Mouse (Mus musculus) kidney, postnatal 10 days (tissue): ENCODE measurements around the gene C1ql1.
A peak's percentile ranks its signal among the peaks of the same experiment; 100 is the strongest.
"Not testable (repeated sequence)": the region's sequence is repeated elsewhere in the genome, so short reads cannot be mapped to it uniquely, and the experiment has no call there.

ENCODE experiments used
- DNase-seq: peaks from one replicate; pipeline ENCODE4 v3.0.0; 2021; ENCODE audit warnings: mixed read lengths

The C1ql1 gene

DNA sequence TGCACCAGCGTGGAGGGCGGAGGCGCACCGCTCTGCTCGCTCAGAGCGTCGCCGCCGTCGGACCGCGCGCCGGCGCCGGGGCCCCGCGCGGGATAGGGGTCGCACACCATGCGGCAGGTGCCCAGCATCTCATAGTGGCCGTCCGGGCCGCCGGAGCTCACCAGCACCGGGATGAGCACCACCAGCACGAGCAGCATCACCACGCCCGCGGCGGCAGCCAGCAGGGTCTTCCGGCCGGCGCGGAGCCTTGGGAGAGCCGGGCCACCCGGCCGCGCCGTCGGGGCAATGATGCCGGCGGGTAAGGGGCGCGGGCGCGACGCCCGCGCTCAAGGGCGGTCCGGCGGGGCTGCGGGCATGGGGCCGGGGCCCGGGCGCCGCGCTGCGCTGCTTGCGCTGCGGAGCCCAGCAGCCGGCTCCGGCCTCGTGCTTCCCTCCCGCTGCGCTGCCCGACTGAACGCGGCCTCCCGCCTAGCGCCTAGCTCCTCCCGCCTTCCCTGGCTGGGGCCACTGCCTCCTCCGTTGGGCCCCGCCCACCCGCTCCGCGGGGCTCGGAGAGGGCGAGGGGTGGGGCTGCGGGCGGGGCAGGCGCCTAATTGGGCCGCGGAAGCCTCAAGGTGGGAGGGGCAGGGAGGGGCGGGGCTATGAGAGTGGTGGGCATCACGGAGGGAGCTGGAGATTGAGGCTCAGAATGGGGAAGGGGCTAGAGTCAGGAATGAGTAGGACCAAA is at the start of gene C1ql1:
Gene C1ql1, minus strand, starts transcription at position 424 of the 727 bp plus-strand sequence.
- DNase-seq, result peak; percentile 93

DNA sequence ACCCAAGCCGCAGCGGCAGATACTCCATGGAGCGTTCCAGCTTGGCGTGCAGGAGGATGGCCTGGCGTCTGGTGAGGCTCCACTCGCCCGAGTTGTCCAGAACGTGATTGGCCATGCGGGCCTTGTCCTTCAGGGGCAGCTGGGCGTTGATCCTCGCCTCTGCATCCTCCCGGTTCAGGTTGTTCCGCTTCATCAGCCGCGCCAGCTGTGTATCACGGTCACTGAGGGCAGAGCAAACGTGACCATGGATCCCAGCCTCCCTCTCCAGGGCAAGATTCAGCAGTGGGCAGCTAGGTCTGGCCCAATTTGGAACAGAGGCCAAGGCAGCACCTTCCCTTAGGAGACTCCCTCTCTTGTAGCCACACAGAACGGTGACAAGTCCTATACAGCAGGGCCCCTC is 48.5 kb upstream of the C1ql1 start:
- no peak for DNase-seq

DNA sequence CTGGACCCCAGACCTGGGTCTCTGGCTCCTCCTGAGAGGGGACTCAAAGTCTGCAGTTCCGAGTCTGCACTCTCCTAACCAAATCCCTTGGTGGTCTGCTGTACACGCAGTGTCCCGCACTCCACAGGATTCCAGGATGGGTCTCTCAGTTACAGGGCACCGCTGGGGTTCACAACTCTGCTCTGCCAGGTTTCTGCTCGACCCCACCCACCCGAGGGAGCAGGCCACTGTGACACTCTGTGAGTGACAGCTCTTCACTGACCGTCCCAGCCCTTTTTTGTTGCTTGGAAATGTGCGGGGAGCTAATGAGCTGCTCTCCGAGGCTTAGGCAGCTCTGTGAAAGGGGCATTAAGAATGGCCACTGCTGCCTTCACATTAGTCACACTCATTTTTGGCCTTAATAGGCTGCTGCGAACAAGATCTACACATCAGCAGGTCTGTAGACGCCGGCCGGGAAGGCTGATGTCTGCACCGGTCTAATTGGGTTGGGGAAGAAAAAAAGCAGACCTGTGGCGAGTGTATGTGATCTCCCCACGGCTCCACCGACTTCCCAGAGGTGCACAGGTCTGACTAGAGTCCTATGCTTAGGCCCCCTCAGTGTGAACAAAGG is 47.0 kb upstream of the C1ql1 start:
- DNase-seq, result no peak

DNA sequence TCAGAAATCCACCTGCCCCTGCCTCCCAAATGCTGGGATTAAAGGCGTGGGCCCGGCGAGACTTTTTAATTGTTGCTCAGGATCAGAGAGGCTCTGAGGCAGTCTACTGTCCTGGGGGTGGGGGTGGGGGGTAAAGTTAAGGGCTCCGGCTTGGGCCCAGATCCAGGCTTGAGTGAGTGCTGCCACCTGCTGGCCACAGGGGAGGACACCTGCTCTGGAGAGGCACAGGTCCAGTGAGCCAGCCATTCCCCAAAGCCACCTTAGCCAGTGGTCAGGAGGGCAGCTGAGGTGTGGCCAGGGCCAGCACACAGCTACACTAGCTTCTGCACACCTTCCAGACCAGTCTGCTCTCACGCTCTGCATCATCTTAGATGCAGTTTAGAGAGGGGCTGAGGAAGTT is 46.5 kb upstream of the C1ql1 start:
- DNase-seq, result peak; percentile 89

DNA sequence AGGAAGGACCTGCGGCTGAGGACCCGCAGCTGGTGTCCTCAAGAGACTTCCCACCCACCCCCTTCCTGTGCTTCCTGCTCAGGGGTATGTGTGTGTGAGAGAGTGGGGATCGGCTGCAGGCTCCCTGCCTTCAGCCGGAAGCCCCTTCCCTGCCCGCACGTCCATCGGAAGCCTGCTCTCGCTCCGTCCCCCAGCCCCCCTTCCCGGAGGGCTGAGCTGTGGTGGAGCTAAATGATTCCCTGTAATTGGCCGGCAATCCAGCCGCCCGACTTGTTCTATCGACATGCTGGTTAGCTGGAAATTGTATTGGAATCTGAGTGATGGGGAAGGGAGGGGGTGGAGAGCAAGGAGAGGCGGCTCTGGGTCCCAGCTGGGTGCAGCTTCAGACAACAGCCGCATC is 45.2 kb upstream of the C1ql1 start:
- DNase-seq, result peak; percentile 66

DNA sequence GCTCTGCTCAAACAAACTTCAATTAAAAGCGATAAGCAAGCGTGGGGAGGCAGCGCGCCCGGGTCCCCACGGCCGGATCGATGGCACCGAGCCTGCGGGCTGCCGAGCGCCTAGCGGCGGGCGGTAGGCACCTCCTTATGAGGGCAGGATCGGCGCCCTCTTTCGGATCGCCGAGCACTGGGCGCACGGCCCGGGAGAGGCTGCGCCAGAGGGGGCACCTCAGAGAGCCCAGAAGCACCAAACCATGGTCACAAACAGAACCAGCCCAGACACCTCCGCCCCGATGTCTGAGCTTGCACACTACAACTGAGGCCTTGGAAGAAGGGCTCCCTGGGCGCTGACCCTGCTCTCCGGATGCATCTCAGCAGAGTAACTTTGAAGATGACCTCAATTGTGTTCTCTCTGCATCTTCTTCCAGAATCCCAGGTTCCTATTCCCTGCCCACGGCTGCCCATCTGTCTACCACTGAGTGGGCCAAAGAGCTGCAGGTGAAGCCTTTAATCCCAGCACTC is 43.7 kb upstream of the C1ql1 start:
- peak; percentile 53 for DNase-seq

DNA sequence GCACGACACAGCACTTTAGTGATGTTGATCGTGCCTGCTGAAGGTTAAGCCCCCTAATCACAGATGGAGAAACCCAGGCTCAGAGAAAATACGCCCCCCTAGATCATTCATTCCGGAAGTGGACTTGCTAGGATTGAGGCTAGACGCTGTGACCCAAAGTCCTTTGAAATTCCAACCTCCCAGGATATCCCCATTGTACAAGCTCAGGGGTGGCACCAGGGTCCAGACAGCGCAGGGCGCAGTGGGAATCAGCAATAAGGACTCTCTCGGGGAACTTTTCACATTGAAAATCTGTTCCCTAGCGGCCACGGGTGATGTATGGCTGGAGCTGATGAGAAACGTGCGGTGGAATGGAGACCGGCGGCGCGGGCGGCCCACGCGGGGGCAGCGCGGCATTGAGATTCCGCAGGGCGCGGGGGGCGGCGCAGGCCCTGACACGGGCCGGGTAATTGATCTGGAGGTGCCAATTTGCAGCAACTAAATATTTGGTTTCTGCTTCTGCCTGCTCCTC is 43.2 kb upstream of the C1ql1 start:
- DNase-seq, result no peak

DNA sequence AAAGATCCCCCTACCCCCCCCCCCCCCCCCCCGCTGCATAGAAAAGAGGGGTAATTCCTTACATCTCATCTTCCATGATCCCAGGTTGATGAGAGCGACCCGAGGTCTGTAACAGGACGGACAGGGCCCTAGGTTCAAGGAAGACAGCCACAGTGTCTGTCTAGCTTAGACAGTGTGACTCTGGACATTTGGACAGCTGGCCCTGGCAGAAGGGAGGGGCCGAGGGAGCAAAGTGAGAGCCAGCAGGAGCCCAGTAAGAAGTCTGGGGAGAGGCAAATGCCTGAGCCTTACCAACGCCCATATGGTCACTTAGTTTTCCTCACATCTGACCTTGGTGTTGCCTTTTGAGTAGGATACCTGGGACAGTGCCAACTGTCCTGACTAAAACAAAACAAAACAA is 38.7 kb upstream of the C1ql1 start:
- DNase-seq, result no peak

DNA sequence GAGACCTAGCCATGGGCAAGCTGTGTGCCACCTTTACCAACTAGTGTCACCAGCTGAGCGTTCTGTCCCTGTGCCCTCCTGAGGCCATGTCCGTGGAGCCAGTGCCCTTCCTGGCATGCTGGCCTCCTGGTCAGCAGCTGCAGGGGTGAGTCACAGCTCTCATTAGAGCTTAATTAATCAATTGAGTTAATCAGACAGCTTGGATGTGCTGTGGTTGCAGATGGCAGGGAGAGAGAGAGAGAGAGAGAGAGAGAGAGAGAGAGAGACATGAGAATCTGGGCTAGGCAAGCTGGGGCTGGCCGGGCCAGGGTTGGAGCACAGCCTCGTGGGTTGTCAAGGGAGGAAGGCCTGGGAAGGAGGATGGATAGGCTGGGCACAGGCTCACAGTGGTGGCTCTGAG is 38.1 kb upstream of the C1ql1 start:
- no peak for DNase-seq

DNA sequence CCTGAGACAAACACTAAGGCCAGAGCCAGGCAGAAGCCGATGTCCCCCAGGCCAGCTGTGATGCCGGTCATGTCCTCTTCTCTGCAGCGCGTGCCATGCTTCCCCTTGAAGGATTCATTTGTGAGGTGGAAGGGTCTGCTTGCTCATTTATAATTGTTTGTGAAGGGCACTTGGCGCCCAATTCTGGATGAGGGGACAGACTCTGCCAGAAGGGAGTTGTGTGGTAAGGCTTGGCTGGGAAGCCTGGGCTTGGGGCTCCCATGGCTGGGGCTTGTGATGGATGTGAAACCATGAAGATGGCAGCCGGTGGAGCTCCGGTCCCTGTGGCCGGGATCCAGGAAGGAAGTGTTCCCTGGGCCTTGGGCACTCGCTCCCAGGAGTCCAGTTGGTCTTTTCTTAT is 37.6 kb upstream of the C1ql1 start:
- DNase-seq, result no peak

DNA sequence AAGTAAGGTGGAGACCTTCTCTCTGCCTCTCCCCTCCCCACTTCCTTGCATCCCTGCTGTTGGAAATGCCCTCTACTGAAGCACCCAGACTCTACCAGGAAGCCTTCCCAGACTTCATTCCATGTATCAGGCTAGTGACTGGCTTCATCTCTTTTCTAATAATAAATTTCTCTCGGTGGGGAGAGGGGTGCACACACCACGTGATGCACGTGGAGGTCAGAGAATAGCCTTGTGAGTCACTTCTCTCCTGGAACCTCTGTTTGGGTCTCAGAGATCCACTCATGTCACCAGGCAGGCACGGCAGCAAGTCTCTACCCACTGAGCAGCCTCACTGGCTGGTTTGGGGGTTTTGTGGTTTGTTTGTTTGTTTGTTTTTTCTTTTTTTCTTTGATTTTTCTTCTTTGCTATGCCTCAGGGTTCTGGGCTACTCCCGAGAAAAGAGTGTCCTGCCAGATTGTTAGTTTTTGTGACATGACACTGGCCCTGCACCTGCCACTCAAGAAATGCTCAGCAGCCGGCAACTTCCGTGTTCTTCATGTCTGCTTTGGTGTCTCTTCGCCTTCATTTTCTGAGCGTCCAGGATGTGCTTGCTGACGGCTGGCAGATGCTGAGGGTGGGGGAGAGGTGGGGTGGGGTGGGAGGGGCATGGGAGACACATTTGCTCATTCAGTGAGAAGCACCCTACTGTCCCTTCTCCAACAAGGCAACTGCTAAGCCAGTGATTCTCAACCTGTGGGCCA is 34.8 kb upstream of the C1ql1 start:
- no peak for DNase-seq

DNA sequence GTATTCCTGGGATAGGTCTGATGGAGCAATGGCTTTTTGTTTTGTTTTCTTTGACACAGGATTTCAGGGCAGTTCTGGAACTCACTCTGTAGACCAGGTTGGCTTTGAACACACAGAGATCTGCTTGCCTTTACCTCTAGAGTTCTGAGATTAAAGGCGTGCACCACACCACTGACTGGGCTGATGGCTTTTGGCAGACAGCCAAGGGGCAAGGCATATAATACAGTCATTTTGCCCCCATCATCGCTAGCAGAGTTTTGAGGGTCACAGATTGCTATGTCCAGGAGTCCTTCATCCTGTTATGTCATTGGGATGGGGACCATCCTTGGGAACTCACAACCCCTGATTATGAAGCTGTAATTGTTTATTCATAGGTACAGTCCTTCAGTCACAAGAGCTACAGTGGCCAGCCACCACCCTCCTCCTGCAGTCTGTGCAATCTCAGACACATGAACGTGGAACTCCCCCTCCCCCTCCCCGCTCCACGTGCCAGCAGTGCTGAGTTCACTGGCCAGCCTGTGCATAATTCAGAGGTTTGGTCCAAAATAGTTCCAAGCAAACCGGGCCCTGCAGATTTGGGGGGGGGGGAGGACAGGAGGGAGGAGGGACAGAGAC is 31.7 kb upstream of the C1ql1 start:
- DNase-seq, result peak; percentile 44

DNA sequence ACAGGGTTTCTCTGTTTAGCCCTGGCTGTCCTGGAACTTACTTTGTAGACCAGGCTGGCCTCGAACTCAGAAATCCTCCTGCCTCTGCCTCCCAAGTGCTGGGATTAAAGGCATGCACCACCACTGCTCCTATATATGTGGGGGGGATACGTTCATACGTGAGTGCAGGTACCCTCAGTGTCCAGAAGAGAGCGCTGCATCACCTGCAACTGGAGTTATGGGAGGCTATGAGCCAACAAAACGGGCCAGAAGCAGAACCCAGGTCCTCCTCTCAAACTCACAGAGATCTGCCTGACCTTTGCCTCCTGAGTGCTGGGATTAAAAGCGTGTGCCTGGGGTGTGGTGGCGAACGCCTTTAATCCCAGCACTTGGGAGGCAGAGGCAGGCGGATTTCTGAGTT is 29.5 kb upstream of the C1ql1 start:
- not testable (repeated sequence) for DNase-seq

DNA sequence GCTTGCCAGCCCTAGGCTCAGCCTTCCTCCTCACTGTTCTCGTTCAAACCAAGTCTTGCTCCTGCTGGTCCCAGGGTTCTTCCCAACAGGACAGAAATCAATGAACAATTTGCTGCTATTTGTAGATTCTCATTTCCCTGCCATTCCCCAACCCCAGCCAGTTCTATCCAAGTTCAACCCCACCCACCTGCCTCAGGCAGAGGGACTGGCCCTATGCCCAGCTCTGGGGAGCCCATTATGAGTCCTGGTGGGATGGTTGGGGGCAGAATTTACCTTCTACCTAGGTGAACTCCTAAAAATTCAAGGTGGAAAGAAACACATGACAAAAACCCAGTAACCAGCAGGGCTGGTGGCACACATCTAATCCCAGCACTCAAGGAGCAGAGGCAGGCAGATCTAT is 25.8 kb upstream of the C1ql1 start:
- DNase-seq, result peak; percentile 42

DNA sequence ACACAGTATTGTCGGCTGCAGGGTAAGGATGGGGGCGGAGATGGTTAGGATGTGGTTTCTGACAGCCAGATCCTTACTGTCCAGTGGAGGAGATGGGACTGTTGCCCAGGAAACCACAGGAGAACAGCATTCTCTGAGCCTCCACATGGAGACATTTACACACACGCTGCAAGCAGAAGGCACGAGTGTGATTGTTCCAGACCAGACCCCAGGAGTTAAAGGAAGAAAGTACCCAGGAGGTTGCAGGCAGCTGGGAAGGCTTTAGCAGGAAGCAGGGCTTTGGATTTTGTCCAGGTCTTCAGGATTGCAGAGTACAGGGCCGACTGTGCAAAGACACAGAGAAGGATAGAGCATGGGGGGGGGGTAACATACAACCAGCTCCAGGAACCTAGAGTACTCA is 25.1 kb upstream of the C1ql1 start:
- DNase-seq, result no peak

DNA sequence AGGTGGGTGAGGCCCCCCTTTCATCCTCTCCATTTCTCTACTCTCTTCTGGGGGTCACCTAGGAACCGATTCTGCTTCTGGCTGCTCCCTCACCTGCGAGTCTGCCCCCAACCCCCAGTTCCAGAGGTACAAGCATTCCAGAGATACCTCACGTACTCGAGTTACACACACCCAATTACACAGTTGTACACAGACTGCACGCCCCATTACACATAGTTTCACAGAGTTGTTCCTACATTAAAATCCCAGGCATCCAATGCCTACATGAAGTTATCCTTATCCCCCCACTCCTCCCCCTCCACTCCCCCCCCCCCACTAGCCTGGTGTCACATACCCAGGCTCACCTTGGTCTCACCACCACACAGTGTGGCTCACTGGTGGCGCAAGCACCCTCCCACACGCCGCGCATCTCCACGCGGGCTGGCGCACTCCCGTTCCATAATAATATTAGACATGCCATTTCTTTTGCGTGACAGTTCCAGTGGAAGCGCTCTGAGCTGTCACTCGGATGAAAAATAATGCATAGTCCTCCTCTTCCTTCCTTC is 18.1 kb upstream of the C1ql1 start:
- DNase-seq, result no peak

DNA sequence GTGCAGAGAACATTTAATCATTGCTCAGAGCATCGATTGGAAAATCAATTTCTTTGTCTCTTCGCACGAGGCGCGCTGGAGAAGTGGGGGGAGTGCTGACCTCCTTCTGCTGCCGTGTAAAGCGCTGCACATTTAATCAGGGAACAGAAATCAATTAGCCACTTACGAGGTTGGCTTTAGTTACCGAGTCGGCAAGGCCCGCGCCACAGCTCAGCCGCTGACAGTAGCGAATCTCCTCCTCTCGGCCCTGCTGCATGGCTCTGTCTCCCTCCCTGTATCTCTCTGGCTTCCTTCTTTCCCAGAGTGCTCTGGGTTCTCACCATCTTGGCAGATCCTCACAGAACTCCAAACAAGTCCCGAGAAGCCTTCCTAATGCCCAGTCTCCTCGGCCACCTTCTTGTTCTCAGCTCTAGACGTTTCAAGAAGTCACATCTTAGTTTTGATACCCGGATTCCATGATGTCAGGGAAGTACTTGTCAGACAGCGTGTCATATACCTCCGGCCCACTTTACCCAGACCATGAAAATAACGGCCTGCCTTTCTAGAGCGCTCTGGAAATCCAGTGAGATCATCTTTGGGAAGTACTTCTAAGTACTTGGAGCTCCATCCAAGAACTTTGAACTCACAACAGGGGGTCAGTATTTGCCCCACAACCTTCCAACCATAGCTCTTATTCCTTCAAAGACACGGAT is 17.5 kb upstream of the C1ql1 start:
- no peak for DNase-seq

DNA sequence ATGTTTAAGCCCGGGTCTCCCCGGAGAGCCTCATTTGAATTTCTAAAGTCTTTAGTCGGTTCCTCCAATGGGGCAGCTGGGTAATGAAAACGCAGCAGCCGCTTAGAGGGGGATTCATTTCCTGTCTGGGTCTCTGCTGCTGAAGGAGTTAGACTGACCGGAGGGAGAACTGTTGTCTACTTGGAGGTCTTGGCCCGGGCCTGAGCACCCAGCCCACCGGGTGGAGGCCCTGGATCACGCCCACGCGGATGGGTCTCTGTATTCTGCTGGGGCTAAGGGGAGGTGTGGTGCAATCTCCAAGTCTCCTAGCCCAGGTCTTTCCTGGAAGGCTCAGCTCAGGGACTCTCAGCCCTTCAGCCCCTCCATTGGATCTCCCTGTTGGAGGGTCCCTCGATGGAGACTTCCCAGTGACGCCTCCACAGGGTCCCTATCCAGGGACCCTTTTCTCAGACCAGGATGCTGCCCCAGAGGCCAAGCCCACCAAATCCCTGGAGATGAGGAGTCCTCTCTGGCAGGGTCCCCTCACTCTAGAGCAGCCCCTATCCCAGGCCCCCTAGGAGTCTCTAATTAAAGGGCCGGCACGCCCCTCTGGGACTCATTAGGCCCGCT is 16.9 kb upstream of the C1ql1 start:
- DNase-seq, result no peak

DNA sequence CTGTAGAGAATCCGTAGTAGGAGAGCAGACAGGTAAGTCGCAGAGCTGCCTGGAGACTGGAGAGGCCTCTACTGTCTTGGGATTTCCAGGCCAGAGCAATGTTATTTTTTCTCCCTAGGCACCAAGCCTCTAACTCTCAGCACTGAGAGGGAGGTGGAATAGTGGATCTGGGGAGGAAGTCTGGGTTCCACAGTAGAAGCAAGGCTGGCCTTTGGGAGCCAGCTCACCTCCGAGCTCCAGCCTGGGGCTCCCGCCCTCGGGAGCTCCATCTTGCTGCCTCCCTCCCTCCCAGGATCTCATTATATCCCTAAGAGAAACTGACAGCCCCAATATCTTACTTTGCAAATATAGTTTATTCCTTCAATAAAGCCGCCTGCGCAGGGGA is 16.4 kb upstream of the C1ql1 start:
- DNase-seq, result no peak

DNA sequence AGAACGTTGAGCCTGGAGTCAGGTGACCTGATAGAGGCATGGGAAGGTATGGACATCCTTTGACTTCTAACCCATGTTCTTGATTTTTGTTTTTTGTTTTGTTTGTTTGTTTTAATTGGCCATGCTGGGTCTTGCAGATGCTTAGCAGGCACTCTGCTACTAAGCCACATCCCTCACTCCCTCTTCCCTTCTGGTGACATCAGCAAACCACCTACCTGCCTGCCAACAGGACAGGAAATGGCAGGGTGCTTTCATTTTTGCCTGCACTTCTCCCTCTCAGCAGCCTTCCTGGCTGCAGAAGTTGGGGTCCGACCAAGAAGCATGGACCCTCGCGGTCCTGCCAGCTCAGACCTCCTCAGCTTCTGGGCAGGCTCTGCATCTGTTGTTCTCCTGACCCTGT is 14.6 kb upstream of the C1ql1 start:
- DNase-seq, result no peak

DNA sequence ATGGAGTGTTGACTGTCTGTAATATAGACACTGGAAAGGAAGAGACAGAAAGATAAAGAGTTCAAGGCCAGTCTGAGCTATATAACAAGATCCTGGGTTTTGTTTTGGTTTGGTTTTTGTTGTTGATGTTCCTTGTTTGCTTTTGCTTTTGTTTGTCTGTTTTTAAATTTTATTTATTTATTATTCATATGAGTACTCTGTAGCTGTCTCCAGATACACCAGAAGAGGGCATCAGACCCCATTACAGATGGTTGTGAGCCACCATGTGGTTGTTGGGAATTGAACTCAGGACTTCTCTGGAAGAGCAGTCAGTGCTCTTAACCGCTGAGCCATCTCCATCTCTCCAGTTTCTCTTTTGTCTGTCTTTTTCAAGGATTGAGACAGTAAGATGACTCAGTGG is 12.4 kb upstream of the C1ql1 start:
- no peak for DNase-seq

DNA sequence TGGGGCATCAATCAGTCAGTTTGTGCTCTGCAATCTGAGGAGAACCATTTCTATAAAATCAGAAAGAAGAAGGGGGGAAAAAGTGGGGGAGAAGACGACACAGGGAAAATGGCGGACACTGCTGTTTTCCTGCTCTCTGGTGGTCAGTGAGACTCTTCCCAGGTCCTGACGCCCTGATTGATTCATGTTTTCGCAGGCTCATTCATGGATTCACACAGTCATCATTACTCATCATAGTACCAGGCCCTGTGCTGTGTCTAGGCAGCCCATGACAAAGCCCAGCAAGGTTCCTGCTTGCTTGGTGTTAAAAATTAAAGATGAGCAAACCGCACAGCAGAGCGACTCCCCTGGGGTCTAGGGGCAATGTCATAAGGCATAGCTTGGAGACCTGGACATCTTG is 11.9 kb upstream of the C1ql1 start:
- no peak for DNase-seq
